Mouse (Mus musculus): ENCODE results near the gene Sco2. TPM values are rescaled to one million over a fixed set of nuclear protein-coding genes. Genes with fewer than 3 reads are reported as not detected.

Gene Sco2
- polyA plus RNA-seq, 1 experiment from 2014 or later, result 6.5 TPM

DNA sequence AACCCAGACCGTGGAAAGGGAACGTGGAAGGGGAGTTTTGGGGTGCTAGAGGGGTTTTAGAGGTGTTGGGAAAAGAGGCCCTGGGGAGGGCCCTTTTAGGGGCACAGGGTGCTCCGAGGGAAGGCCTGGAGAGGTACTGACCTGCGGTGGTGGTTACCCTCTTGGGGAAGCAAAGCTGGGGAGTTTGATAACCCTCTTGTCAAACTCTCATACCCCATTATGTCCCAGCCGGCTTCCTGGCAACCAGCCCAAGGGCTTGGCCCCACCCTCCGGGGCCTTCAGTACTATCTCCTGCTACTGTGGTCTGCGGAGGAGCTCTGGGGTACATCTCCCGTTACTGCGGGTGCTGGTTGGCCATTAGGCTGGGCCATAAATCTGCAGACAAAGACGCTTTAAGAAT is 5.8 kb upstream of the Sco2 start:
- H3K36me3 ChIP-seq, result no peaks in the 10 kb centered on the region
- no peak overlapping the region for H3K27ac ChIP-seq
- ATAC-seq (ENCODE audit: low FRiP score), result no peak
- H3K4me3 ChIP-seq, result peak overlapping the region; percentile 35
- peak overlapping the region; percentile 64 for H3K4me2 ChIP-seq (replicated peaks)
- peaks cover 65% of the 10 kb centered on the region for H3K27me3 ChIP-seq
- peaks cover 20% of the 10 kb centered on the region for H3K4me1 ChIP-seq
- no peak overlapping the region for H3K9ac ChIP-seq
- H3K9me3 ChIP-seq (replicated peaks), result no peaks in the 10 kb centered on the region
- 12% methylated on average over 10 of the region's 10 CpGs for WGBS

DNA sequence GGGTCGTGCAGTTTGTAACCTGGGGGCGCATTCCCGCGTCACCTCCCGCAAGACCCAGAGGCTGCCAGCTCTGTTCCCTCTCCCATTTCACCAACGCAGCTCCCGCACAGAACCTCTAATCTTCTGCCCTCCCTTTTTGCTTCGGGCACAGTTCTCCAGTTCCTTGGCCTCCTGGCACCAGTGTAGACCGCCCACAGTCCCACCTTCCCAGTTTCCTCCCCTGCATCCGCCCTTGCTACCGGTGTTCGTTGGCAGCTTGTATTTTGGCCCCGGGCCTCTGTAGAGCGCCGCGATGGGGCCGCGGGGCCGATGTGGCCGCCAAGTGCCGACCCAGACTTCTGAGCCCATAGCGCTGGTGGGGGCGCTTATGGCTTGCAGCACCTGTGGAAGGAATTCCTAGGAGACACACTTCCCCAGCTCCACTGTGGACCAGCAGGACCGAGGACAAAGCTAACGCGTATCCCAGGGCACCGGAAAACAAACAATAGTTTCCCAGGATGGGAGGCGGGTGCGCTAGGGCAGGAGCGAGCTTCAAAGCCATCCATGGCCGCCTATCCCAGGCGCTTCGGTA is 5.3 kb upstream of the Sco2 start, which contains the start of gene Odf3b:
TSS of gene Odf3b (minus strand) at position 452 of the 571 bp plus-strand sequence.
- H3K9me3 ChIP-seq (replicated peaks), result no peaks in the 10 kb centered on the region
- no peak within 1 kb of the TSS for H3K27ac ChIP-seq
- peaks cover 62% of the 10 kb centered on the region for H3K27me3 ChIP-seq
- H3K9ac ChIP-seq, result peak within 1 kb of the TSS; percentile 50
- H3K4me1 ChIP-seq, result peaks cover 23% of the 10 kb centered on the region
- peak within 1 kb of the TSS; percentile 64 for H3K4me2 ChIP-seq (replicated peaks)
- no peak for ATAC-seq (ENCODE audit: low FRiP score)
- H3K36me3 ChIP-seq, result no peaks in the 10 kb centered on the region
- WGBS, result under 1% methylated on average over 33 of the region's 33 CpGs
- H3K4me3 ChIP-seq, result peak within 1 kb of the TSS; percentile 35

DNA sequence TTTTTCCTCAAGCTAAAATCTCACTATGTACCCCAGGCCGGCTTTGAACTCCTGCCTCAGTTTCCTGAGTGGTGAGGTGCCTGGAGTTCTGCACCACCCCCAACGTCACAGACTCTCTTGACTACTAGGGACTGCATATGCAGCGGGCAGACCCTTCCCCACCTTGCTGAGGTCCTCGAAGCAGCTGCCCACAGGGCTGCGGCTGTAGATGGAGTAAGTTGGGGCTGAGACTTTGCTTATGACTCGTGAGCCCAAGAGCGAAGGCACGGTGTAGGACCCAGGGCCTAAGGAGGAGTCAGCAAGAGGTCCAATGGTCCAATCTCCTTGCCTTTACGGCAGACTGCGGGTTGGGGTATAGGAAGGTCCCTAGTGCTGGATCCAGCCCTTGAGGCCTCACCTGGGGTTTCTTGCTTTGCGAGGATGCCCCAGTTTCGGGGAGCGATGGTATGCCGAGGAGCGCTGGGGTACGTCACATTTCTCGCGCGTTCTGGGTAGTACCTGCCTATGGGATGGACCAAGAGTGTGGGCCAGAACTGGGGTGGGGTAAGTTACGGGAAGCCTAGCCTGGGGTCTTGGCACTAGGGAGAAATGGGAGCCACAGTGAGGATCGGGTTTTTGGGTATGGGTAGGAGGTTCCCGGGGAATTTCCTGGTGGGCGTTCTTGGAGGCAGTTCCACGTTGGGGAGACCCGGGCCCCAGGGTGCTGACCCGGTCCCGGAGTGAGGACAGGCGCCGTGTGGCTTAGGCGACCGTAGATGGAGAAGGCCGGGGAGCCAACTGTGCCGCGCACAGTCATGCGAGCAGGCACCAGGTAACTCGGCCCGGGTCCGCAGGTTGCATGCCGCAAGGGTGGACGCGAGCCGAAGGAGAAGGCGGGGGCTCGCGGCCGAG is 4.5 kb upstream of the Sco2 start:
- peak overlapping the region; percentile 64 for H3K4me2 ChIP-seq (replicated peaks)
- peaks cover 62% of the 10 kb centered on the region for H3K27me3 ChIP-seq
- H3K9ac ChIP-seq, result peak overlapping the region; percentile 50; the same call in 1 of the 2 replicates
- no peaks in the 10 kb centered on the region for H3K9me3 ChIP-seq (replicated peaks)
- ATAC-seq (ENCODE audit: low FRiP score), result no peak
- H3K4me1 ChIP-seq, result peaks cover 24% of the 10 kb centered on the region
- WGBS, result 12% methylated on average over 46 of the region's 46 CpGs
- no peaks in the 10 kb centered on the region for H3K36me3 ChIP-seq
- H3K27ac ChIP-seq, result no peak overlapping the region
- peak overlapping the region; percentile 35 for H3K4me3 ChIP-seq

DNA sequence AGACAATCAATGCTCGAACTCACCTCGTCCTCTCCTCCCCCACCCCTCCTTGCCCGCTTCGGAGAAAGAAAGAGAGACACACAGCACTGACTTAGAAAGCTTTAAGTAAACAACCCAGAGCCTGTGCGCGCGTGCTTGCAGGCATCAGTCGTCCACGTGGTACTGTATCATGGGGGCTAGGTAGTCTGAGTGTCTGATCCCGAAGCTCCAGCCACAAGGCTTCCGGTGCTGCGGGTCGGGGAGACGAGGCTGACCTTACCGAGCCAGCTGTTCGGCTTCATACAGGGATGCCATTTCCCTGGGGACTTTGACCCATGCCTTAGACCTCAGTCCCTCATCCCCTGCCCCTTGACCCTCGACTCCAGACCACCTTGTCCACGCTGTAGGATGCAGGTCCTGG is 3.7 kb upstream of the Sco2 start:
- Histone ChIP-seq H3K4me3 (no peak overlapping the region), H3K9ac (no peak overlapping the region), H3K27ac (no peak overlapping the region), H3K4me1 (peaks cover 31% of the 10 kb centered on the region), H3K4me2 (replicated peaks) (no peak overlapping the region), H3K27me3 (peaks cover 62% of the 10 kb centered on the region), H3K36me3 (peaks cover 6% of the 10 kb centered on the region), H3K9me3 (replicated peaks) (no peaks in the 10 kb centered on the region)
- 6% methylated on average over 18 of the region's 18 CpGs for WGBS
- no peak for ATAC-seq (ENCODE audit: low FRiP score)

DNA sequence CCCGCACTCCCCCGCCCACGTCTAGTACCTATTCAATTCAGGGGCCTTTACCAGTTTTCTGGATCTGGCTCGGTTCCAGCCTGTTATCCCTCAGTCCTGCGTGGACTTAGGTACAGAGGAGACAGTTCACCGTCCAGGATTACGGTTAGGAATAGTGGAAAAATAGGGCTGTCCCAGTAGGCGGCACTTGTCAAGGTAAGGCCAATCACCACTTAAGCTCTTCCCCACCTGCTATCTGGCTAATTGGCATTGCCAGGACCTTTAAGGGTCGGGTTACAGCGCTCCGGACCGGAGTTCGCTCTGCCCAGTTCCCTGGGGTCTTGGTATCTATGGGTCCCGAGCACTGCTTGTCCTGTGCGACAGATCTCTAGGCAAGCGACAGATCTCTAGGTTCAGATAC is 3.3 kb upstream of the Sco2 start, which contains the start of gene Tymp:
TSS of gene Tymp (minus strand) at position 83 of the 400 bp plus-strand sequence.
- Histone ChIP-seq H3K4me2 (replicated peaks) (no peak within 1 kb of the TSS), H3K4me3 (no peak within 1 kb of the TSS), H3K27ac (no peak within 1 kb of the TSS), H3K9me3 (replicated peaks) (no peaks in the 10 kb centered on the region), H3K36me3 (peaks cover 10% of the 10 kb centered on the region), H3K4me1 (peaks cover 31% of the 10 kb centered on the region), H3K9ac (no peak within 1 kb of the TSS), H3K27me3 (peaks cover 60% of the 10 kb centered on the region)
- 20% methylated on average over 16 of the region's 16 CpGs for WGBS
- no peak for ATAC-seq (ENCODE audit: low FRiP score)

DNA sequence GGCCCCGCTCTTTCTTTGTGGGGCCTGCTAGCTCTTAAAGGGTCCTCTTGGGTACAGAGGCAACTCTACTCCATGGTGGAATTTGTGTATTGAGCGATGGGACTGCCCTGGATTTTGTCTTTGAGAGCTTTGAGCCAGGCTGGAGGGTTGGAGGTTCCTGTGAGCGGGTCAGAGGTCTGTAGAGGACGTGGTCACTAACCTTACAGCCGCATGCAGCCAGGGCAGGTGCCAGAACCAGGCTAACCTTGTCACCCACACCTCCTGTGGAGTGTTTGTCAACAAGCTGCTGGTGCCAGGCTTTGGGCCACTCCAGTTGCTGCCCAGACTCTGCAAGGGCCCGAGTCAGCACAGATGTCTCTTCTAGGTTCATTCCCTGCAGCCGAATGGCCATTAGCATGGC is 2.4 kb upstream of the Sco2 start:
- H3K27me3 ChIP-seq, result peaks cover 55% of the 10 kb centered on the region
- peaks cover 31% of the 10 kb centered on the region for H3K4me1 ChIP-seq
- no peak for ATAC-seq (ENCODE audit: low FRiP score)

DNA sequence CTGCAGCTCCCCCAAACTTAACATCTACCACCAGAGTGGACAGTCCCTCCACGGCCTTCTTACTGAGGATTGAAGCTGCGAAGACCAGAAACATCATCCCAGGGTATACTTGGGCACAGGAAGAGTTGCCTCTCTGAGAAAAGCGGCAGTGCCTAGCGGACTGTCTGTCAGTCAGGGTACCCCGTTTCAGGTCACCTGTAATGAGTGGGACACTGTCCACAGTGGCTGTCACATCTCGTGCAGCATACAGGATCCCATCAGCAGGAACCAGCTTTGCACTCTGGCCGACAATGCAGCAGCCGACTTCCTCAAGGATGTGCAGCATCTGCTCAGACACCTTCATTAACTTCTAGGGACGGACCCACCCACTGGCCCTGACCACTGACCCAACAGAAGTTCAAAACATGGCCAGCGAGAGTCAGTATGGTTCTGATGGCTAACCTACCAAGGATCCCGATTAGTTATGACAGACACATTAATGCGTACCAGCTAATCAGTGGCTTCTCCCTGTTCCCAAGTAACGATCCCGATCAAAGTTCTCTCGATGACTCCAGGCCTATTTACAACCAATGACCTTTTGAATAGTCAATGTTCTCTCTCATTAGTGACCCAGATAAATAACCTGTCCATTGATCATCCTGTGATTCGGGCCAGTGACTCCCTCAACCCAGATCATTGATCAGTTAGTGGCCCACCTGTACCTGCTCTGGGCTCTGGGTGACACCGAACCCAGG is 1.3 kb upstream of the Sco2 start:
- H3K4me2 ChIP-seq (replicated peaks), result no peak overlapping the region
- H3K4me1 ChIP-seq, result peaks cover 31% of the 10 kb centered on the region
- H3K4me3 ChIP-seq, result no peak overlapping the region
- peaks cover 47% of the 10 kb centered on the region for H3K27me3 ChIP-seq
- ATAC-seq (ENCODE audit: low FRiP score), result no peak
- 91% methylated on average over 17 of the region's 17 CpGs for WGBS
- H3K9me3 ChIP-seq (replicated peaks), result no peaks in the 10 kb centered on the region
- peaks cover 30% of the 10 kb centered on the region for H3K36me3 ChIP-seq
- H3K27ac ChIP-seq, result no peak overlapping the region
- no peak overlapping the region for H3K9ac ChIP-seq

More for the DNA sequence above, 2.4 kb upstream of the Sco2 start:
- Histone ChIP-seq H3K9me3 (replicated peaks) (no peaks in the 10 kb centered on the region), H3K4me3 (no peak overlapping the region), H3K36me3 (peaks cover 19% of the 10 kb centered on the region), H3K9ac (no peak overlapping the region), H3K4me2 (replicated peaks) (no peak overlapping the region), H3K27ac (no peak overlapping the region)
- WGBS, result 77% methylated on average over 7 of the region's 7 CpGs

DNA sequence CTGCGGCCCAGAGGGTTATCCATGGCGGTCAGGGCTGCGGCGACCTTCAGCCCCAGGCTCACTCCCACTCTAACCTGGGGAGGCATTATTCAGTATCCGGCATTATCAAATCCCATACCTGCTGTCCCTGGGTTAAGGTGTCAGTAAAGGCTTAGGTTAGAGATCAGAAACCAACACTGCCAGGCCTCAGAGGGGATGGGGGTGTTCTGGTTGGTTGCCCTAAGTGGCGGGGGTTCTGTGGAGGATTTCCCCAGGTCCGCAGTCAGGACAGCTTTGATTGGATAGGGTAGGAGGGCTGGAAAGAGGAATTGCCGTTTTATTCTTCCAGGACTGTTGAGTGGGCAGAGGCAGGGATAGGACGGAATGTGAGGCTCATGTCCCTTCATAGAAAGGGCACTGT is 694 bp upstream of the Sco2 start:
- WGBS, result 50% methylated on average over 9 of the region's 9 CpGs

DNA sequence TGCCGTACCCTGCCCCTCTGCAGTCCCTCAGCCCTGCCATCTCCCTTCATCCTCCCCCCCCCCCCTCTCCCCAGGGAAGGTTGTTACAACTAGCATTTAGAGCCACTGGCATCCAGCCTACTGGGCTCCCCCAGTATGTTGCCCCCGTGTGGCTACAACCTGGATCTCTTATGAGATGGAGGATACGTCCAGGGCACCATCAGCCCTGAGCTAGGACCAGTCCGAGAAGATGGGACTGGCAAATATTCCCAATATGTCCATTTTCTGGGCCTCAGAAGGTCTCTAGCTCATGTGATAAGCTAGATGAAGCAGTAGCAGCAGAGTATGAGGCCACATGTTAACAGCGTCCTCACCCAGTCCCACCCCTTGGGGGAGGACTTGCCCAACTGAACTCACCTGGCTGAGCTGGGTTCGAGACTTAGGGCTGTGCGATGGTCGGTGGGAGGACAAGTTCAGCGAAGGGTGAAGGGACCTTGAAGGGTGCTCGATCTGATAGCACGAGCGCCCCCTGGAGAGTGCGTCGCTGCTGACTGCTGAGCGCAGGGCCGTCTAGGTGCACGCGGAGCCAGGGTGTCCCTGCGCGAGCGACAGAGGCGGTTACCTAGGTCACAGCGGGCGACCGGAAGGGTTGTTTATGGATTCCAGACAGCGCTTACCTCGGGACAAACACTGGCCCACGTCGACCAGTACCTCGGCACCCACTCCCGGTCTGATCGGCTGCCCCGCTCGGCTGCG is 452 bp downstream of the Sco2 start:
- peak overlapping the region; percentile 69 for H3K4me2 ChIP-seq (replicated peaks)
- WGBS, result 2% methylated on average over 35 of the region's 35 CpGs
- peaks cover 17% of the 10 kb centered on the region for H3K4me1 ChIP-seq
- H3K27ac ChIP-seq, result peak overlapping the region; percentile 95
- H3K4me3 ChIP-seq, result peak overlapping the region; percentile 63
- H3K27me3 ChIP-seq, result peaks cover 31% of the 10 kb centered on the region
- no peaks in the 10 kb centered on the region for H3K9me3 ChIP-seq (replicated peaks)
- peaks cover 47% of the 10 kb centered on the region for H3K36me3 ChIP-seq
- H3K9ac ChIP-seq, result peak overlapping the region; percentile 73
- ATAC-seq (ENCODE audit: low FRiP score), result peak; percentile 84

More for the DNA sequence above, 694 bp upstream of the Sco2 start:
- Histone ChIP-seq H3K9me3 (replicated peaks) (no peaks in the 10 kb centered on the region), H3K4me1 (peaks cover 28% of the 10 kb centered on the region), H3K27ac (peak overlapping the region; percentile 95; the same call in 1 of the 2 replicates), H3K36me3 (peaks cover 36% of the 10 kb centered on the region), H3K9ac (peak overlapping the region; percentile 73), H3K27me3 (peaks cover 42% of the 10 kb centered on the region), H3K4me3 (peak overlapping the region; percentile 63), H3K4me2 (replicated peaks) (peak overlapping the region; percentile 69)
- ATAC-seq (ENCODE audit: low FRiP score), result no peak

DNA sequence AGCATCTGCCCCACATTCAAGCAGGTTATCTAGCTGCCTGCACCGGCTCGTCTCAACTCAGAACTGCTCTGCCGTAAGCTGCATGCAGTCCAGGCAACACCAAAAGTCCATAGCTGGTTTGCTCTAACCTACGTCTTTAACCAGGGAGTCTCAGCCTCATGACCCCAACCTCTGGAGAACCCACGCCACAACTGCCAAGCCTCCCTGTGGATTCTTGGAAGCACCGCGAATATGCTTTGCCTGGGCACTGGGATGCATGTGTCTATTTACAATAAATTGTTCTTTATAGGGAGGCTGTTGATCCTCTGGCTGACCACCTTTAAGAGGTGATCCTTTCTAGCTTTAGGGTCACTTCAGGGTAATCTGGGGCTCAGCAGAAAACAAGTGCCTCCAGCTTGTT is 1.1 kb downstream of the Sco2 start:
- WGBS, result 86% methylated on average over 7 of the region's 7 CpGs

DNA sequence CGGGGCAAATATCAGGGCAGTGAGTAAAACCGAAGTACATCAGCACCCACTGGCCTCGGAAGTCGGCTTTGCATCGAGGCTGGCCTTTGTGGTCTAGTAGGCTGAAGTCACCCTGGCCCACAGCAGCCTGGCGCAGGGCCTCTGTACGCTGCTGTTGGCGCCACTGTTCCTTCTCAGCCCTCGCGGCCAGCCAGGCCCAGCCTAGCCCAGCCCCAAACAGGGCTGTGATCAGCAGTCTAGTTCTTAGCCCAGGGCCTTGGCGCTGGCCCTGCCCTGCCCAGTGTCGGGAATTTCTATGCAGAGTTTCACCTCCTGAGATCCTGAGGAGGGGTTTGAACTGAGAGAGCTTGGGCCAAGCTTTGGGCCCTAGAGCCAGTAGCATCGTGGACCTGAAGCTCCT is 1.6 kb downstream of the Sco2 start:
- H3K4me2 ChIP-seq (replicated peaks), result 0 out of 2 replicates have a peak overlapping the region, but pooled peaks have one; percentile 69
- ATAC-seq (ENCODE audit: low FRiP score), result no peak
- H3K36me3 ChIP-seq, result peaks cover 59% of the 10 kb centered on the region
- no peak overlapping the region for H3K9ac ChIP-seq
- peaks cover 13% of the 10 kb centered on the region for H3K4me1 ChIP-seq
- WGBS, result 89% methylated on average over 13 of the region's 13 CpGs
- no peak overlapping the region for H3K27ac ChIP-seq
- no peaks in the 10 kb centered on the region for H3K9me3 ChIP-seq (replicated peaks)
- peaks cover 20% of the 10 kb centered on the region for H3K27me3 ChIP-seq
- H3K4me3 ChIP-seq, result no peak overlapping the region

More for the DNA sequence above, 1.1 kb downstream of the Sco2 start:
- Histone ChIP-seq H3K4me2 (replicated peaks) (peak overlapping the region; percentile 69), H3K36me3 (peaks cover 54% of the 10 kb centered on the region), H3K4me3 (peak overlapping the region; percentile 63), H3K27me3 (peaks cover 24% of the 10 kb centered on the region), H3K27ac (no peak overlapping the region), H3K9me3 (replicated peaks) (no peaks in the 10 kb centered on the region), H3K4me1 (peaks cover 15% of the 10 kb centered on the region), H3K9ac (0 out of 2 replicates have a peak overlapping the region, but pooled peaks have one; percentile 73)
- no peak for ATAC-seq (ENCODE audit: low FRiP score)

Data from hindbrain, embryonic 12.5 days (tissue).